Mouse (Mus musculus): ENCODE data around the gene Zfp750. TPM values are rescaled to one million over a fixed set of nuclear protein-coding genes. Genes with fewer than 3 reads are reported as not detected.

The Zfp750 gene
- total RNA-seq, 2 experiments from 2014 or later: not detected

DNA sequence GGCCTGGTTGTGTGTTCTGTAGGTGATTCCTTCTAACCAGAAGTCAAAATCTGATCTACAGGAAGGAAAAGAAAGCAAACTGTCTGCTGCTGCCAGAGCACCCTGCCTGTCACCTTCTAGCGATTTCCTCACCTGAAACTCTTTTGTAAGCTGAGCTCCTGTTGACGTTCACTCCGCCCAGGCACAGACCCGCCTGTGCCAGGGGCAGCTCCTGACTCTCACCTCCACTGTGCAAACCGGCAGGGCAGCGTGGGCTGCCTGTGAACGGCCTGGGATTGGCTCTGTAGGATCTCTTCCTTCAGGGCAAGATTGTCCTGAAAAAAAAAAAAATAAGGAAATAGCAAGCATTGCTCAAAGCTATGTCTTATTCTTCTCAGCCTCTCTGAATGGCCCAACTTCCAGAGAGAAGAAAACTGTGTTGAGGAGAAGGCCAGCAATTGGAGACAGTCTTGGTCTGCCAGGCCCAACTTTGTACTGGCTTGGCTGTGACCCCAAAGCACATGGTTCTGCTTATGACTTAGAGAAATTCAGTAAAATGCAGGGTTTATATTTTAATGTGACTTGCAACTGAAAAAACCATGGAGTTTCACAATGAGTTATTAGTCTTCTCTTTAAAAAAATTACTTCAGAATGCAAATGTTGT is 25.7 kb upstream of the Zfp750 start:
- intact Hi-C loops (cut with DNase I): no loop called here
- DNase-seq (ENCODE audit: extremely low spot score in 1 of 2, low spot score in 2 of 2): no peak

DNA sequence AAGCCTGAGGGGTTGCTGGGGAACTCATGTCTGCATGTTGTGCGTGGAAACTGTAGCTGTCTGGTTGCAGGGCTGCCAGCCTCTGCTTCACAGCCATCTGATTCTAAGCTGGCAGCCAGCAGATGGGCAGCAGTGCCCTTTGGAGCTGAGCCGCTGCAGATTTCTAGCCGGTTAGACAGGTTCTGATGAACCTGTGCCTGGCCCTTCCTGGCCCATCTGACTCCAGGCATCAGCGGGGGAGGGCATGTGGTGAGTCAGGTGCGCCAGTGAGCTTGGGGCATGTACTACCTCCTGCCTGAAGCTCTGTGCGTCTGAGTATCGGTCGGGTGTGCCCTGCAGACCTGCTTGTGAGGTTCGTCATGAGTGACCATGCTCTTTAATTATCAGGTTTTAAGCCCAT is 24.8 kb upstream of the Zfp750 start:
- peak in 1 of 2 experiments; percentile 13 for DNase-seq (ENCODE audit: extremely low spot score in 1 of 2, low spot score in 2 of 2)
- intact Hi-C loops (cut with DNase I): no loop called here

DNA sequence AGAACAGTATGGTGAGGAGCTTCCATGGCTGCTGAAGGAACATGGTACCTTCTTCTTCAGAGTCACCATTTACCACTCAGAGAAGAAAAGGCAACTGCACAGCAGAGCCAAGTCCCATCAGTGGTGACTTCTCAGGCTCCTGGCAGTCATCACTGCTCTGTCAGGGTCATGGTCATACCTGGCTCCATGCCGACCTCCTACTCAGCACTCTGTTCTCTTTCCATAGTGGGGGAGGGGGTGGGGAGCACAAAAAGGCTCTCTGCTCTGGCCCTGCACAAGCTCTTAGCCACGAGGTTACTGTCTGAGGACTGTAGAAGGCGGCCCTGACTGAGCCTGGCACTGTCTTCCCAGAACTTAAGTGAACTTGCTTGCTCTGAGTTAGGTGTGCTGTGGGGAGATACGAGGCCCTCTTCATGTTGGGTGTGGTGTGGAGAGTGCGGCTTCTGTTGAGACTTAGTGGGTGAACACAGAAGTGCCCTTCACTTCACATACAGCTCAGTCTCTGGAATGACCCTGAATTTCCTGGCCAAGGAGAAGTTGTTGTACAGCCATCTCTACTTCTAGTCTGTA is 24.2 kb upstream of the Zfp750 start:
- no peak for DNase-seq (ENCODE audit: extremely low spot score in 1 of 2, low spot score in 2 of 2)
- intact Hi-C loops (cut with DNase I): no loop called here

DNA sequence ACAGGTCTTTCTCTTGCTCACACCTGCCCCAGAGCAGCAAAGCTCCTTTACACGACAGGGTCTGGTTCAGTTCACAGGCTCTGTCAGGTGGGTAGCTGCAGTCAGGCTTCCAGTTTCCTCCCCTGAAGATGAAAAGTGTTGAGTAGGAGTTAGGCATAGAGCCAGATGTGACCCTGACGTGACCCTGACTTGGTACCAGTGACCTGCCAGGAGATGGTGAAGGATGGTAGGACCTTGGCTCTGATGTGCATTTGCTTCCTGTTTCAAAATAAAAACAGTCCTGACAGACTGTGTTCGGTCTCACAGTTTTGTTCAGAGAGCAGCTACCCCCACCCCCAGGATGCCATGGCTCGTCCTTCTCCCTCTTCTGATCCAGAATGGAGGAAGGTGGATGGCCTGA is 23.3 kb upstream of the Zfp750 start:
- no peak for DNase-seq (ENCODE audit: extremely low spot score in 1 of 2, low spot score in 2 of 2)
- intact Hi-C loops (cut with DNase I): no loop called here

DNA sequence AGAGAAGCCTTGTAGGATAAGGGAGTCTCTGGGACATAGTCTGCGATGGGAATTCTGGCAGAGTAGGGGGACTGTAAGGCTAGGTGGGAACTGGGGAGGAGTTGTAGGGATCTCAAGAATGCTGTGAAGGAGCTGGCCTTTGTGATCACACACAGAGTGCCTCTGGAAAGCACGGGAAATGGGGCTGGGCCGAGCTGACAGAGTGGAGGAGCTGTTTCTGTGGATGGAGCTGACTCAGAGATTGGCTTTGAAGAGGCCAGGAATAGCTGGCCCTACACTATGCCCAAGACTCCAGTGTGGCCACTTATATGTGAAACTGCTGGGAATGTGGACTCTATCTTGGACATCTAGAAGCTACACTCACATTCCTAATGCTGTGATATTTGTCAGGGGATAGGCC is 17.4 kb upstream of the Zfp750 start:
- intact Hi-C loops (cut with DNase I): no loop called here
- DNase-seq (ENCODE audit: extremely low spot score in 1 of 2, low spot score in 2 of 2): no peak

DNA sequence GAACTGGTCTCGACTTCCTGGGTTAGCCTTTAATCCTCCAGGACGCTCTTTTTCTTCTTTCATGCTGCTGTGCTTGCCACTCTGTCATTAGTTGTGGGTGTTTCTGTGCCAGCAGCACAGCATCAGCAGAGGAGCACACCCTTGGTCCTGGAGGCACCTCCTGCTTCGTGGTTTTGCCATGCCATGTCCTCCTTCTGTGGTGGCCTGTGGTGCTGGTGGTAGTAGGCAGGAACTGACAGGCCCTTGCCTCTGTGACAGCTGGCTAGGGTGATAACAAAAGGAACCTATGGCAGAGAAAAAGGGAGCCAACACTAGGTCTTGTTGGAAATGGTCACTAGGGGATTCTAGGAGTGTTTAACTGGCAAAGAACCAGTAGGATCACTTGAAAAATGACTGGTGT is 10.6 kb upstream of the Zfp750 start:
- DNase-seq (ENCODE audit: extremely low spot score in 1 of 2, low spot score in 2 of 2): no peak
- intact Hi-C loops (cut with DNase I): no loop called here

DNA sequence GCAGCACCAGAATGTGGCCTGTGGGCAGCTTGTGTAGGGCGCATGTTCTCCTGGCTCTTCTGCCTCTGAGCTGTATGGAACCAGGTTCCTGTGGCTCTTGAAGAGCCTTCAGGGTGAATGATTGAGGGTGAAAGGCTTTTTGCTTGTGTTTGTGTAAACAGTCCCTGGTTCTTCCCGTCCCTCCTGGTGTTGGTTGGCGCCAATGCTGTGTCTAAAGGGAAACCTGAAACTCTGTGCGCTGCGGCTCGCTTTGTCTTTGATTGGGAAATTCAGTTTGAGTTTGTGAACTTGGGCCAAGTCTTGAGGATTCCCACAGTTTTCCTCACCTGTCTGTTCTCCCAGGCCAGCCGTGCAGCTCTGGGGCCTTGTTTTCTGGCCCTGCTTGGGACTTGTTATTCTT is 5.1 kb upstream of the Zfp750 start:
- intact Hi-C loops (cut with DNase I): no loop called here
- no peak for DNase-seq (ENCODE audit: extremely low spot score in 1 of 2, low spot score in 2 of 2)

DNA sequence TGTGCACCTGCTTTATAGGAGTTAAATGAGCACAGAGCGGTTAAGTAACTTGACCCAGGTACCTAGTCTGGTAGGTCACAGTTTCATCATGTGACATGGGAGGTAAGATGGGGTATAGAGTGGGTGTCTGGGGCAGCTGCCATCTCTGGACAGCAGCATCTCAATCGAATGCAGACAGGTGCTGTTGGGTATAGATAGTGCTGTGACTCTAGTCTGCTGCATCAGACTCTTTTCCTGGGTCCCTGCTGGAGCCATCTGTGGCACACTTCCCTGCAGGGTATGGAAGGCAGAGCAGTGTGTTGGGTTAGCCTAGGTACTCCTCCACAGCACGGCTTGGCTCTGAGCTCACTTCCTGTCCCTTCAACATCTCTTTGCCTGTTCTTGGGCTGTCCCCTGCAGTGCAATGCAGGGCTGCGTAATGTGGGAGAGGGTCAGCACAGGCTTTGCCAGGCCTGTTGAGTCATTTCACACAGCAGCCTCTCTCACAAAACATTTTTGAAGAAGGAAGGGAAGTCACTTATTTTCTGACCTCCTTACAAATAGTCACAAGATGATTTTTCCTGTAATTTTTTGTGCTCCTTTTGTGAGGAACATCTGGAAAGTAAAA is 3.1 kb upstream of the Zfp750 start:
- intact Hi-C loops (cut with DNase I): no loop called here
- DNase-seq (ENCODE audit: extremely low spot score in 1 of 2, low spot score in 2 of 2): no peak

DNA sequence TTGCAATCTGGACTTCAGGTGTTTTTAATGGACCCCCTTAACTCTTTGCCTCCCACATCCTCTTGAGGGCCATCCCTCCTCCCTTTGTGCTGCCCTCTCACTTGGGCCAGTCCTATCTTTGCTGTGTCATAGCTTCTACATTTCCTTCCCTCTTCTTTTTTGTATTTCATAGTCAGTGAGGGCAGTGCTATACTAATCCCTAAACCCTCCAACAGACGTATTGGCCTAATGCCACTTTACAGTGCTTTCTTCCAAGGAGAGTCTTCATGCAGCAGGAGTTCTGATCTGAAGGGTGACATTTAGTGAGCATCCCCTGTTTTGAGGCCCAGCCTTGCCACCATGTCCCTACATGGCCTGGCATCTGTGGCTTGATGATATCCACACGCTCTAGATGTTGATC is 1.6 kb upstream of the Zfp750 start:
- no peak for DNase-seq (ENCODE audit: extremely low spot score in 1 of 2, low spot score in 2 of 2)
- intact Hi-C loops (cut with DNase I): no loop called here

DNA sequence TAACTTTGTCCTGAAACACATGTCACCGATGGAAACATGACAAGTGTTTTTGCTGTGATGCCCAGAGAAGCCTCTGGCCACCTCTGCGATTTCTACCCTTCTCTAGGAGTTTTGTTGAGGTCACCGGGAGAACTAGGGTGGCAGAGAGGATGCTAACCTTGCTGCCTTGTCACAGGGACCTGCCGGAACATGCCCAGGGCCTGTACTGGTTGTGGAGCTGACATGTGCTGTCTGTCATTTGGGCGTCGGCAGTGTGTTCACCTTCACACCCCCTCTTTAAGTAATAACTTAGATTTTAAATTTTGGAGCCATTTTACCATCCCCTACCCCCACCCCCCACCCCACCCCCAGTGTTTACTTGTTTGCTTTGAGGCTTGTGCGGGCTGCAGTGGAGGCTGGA is 570 bp upstream of the Zfp750 start:
- no peak for DNase-seq (ENCODE audit: extremely low spot score in 1 of 2, low spot score in 2 of 2)
- intact Hi-C loops (cut with DNase I): no loop called here

DNA sequence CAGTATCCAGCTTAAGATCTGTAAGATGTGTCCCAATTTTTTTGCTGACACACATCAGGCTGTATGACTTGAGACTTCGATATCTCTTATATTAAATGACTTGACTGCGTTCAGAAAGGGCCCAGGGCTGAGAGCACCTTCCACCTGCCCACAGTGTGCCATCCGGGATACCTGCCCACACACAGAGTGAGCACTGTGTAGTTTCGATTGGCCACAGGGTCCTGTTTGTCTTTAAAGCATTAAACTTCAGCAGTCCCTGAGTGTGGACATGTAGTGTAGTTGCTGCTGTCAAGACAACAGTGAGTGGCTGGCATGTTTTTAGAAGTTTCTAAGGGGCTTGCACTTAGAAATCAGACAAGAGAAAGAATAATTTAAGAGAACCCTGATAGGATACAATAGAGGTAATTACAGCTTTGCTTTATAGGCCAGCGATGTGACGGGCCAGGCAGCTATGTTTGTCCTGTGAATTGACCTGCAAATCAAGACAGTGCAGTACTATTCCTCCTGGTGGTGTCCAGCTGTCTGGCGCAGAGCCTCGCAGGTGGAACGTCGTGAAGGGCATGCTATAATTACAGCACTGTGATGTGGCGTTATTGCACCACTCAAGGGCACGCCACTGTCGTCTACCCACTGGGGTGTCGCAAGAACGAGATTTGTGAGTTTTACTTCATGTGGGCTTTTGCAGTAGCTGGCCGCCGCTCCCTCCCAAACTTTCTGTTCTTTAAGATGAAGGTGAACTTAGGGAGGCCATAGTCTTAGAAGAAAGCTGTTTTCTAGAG is 1.3 kb downstream of the Zfp750 start:
- intact Hi-C loops (cut with DNase I): no loop called here
- DNase-seq (ENCODE audit: extremely low spot score in 1 of 2, low spot score in 2 of 2): no peak

DNA sequence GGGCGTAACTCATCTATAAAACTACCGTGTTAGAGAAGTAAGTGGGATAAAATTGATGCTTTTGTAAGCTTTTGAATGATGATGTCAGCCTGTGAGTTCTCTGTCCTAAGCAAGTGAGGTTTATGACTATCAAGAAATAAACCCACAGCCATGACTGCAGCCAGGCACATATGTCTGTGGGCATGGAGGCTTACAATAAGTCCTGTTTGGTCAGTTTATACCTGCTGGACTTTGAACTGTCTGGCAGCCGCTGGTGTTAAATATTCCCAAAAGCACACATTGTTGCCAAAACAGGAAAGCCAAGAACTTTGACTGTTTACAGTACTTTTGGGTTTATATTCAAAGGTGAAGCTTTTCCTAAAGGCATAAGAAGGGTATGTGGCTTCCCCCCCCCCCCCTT is 2.2 kb downstream of the Zfp750 start:
- no peak for DNase-seq (ENCODE audit: extremely low spot score in 1 of 2, low spot score in 2 of 2)
- intact Hi-C loops (cut with DNase I): no loop called here

DNA sequence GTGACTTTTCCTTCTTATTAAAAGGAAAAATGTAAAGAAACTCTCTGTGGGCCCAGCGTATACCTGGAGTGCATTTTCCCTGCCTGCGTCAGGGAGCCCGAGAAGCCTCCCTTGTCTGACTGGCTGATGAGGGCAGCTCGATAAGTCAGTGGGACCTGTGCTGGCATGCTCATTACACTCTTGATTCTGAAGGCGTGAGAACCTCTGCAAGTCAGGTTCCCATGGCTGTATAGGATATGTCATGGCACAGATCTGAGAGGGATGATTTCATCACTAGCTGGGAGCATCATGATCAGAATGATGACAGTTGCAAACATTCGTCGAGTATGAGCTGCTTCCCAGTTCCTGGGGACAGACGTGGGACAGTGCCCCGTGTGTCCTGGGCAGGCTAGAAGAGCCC is 3.1 kb downstream of the Zfp750 start:
- intact Hi-C loops (cut with DNase I): no loop called here
- DNase-seq (ENCODE audit: extremely low spot score in 1 of 2, low spot score in 2 of 2): no peak

DNA sequence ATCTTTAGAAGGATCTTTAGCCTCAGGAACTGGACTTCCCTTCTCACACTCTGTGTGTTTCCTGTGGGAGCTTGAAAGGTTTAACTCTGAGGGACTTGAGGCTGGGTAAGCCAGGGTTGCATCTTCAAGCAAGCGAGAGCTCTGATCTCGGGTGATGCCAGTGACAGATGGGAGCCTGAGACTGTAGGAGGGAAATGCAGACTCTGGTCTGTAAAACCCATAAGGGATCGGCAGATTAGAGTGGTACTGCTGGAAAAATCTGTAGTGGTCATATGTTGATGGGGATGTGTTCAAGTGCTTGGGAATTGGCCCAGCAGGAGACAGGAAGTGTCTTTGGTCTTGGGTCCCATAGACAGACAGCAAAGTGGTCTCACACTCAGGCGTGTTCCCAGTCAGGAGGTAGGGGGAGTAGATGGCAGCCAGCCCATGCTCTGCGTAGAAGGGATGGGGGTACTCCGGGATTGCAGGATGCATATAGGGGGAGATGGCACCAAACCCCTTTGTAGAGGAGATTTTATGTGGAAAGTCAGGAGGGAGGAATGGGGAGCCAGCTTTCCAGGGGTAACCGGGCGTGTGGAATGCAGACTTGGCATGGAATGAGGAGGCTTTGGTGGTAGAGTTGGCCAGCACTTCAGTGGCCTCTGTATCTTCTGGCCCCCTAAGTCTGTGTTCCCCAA is 6.1 kb downstream of the Zfp750 start:
- intact Hi-C loops (cut with DNase I): no loop called here
- peak in 1 of 2 experiments; percentile 23 for DNase-seq (ENCODE audit: extremely low spot score in 1 of 2, low spot score in 2 of 2)

DNA sequence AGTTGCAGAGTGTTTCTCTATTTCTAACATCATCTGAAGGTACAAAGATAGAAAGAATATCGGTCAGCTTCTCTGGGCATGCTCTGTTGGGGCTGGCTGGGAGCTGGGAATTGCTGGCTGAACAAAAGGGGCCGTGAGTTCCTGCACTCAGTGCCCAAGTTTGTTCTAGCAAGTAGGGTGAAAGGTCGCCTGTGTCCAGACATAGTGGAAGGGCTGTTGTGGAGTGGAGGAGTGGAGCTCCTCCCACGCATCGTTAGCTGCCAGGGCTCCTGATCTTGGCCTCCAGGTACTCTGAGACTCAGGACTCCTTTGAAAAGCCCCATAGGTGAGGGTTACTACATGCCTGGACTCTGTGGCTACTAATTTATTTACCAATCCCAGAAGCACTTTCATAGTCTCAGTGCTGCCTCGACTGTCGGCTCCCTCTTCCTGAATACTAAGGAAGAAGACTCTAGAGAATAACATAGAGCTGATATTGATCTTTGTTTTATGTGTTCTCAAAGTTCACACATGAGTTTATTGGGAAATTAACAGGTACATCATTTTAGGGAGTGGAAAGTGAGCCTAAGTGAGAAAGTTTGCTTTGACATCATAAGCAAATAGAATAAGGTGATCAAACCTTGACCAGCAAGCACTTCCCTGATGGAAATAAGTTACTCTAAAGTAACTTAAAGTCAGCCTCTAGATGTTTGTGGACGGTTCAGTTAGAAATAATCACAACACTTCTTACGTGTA is 8.5 kb downstream of the Zfp750 start:
- no peak for DNase-seq (ENCODE audit: extremely low spot score in 1 of 2, low spot score in 2 of 2)
- intact Hi-C loops (cut with DNase I): no loop called here

DNA sequence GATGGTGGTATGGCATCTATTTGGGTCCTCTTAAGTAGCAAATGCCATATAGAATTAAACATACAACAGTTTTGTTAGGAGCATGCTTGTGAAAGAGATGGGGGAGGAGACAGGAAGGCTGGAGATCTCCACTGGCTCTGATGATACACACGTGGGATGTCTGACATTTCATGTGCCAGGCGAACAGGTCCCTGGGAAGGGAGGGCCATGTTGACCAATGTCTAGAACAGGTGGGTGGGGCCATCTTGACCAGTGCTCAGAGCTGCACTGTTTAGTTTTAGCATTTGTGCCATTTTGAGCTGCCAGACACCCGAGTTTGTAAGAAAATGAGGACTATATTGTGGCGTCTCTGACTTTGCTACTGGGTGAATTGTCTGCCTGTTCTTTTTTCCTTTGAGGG is 10.7 kb downstream of the Zfp750 start:
- DNase-seq (ENCODE audit: extremely low spot score in 1 of 2, low spot score in 2 of 2): no peak
- intact Hi-C loops (cut with DNase I): no loop called here

DNA sequence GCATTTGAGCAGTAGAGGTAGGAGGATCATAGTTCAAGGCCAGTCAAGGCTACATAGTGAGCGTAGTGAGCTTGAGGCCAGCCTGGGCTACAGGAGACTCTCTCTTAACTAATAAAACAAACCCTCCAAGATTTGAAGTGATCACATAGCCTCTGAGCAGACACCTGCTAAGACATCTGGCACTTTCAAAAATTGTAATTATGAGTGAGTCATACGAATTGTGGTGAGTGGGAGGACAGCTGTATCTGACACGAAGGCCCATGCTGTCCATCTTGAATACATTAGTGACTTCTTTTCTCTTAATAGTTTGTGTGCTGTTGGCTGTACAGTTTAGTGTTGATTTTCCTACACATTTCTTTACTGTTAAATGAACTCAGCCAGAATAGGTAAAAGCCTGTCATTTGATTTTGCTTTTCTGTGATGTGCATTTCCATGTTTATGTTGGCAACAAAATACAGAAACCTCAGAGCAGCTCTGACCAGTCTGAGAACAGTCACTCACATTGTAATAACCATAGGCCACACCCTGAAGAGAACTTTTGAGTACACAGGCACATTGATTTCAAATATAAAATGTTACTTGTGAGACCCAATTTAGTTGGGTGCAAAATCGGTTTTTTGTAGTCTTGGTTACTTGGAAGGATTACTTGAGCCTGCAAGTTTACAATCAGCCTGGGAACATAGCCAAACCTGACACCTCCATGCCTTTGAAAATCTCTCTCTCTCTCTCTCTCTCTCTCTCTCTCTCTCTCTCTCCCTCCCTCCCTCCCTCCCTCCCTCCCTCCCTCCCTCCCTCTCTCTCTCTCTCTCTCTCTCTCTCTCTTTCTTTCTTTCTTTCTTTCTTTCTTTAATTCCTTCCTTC is 16.9 kb downstream of the Zfp750 start:
- no peak for DNase-seq (ENCODE audit: extremely low spot score in 1 of 2, low spot score in 2 of 2)
- intact Hi-C loops (cut with DNase I): no loop called here

DNA sequence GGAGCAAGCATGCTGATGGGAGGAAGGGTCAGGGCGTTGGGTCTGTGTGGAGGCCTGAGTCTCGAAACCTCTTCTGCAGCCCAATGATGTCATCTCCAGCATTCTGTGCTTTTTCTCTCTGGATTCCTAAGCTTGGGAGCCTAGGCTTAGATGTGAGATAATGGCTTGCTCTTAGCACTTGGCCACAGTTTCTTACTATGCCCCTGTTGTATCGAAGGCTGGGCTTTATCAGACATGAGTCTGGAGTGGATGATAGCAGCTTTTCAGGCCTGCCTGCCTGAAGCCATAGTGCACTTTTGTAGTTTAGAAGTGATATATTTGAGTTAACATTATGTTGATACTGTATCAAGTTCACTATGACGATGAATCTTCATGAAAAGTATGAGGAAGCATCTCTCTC is 17.6 kb downstream of the Zfp750 start:
- DNase-seq (ENCODE audit: extremely low spot score in 1 of 2, low spot score in 2 of 2): no peak
- intact Hi-C loops (cut with DNase I): no loop called here

Data from left cerebral cortex, postnatal 10 days (tissue).